Mouse (Mus musculus) c-Kit-negative CD71-positive TER-119-positive erythroid progenitor cells, embryonic 14.5 days (primary cell): ENCODE results near the gene Acsm4.

ENCODE experiments used
- DNase-seq: peaks from one replicate; pipeline ENCODE4 v3.0.0-alpha.2; 2013; ENCODE audit warnings: low read depth, low spot score

The Acsm4 gene

DNA sequence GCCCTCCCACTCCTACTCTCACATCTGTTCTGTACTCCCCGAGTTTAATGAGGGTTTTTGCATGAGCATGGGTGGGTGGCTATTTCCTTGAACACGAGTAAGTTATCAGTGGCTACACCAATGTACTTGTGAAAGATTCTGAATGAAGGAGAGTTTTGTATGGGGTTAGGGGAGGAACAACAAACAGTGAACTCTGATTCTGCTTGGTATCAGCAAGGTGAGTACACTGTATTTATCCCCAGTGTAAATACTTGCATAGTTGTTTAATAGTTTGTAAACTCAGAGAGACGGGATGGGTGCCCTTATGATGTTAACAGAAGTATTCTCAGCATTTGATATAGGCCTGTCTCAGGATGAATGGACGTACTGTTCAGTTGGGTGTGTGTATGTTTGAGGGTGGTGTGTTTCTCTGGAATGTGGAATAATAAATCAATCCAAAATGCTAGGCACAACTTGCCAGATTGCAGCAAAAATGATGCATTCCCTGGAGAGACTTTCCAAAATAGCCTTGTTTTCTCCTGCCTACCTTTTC is 72.4 kb downstream of the Acsm4 start:
- DNase-seq: no peak
